Mouse (Mus musculus) mouse trophoblast stem cell (cell line): ENCODE measurements around the gene Rab3b.

Source experiments
- in situ Hi-C, 2 experiments: fragments of 300-500 bp; cut with MseI, MboI; formaldehyde crosslinking; loops; 2 replicates in 1 of 2; 3 replicates in 1 of 2; pipeline ENCODE4 v1.15.1; 2025

Gene Rab3b

GRCm38 (mm10) chr4:108950201-108950600 is 71.3 kb downstream of the Rab3b start:
- in situ Hi-C loops, result no loop called here

DNA sequence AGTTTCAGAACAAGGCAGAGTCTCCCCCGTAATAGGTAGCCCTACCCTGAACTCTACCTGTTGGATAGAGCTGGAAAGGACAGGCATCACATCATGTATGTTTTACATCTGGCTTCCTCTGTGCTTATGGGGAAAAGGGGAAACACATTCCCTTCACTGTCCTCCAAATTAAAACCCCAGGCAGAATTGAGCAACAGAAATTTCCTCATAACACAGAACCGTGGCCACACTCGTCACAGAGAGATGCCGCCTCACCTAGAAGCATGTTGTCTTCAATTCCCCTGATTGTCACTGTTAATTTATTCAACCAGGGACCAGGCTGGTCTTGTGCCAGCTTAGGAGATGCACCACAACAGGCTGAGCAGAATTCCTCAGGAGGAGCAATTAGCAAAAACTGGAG is 72.8 kb downstream of the Rab3b start:
- in situ Hi-C loops, result no loop called here

GRCm38 (mm10) chr4:108959696-108960095 is 80.8 kb downstream of the Rab3b start:
- in situ Hi-C loops, result no loop called here

DNA sequence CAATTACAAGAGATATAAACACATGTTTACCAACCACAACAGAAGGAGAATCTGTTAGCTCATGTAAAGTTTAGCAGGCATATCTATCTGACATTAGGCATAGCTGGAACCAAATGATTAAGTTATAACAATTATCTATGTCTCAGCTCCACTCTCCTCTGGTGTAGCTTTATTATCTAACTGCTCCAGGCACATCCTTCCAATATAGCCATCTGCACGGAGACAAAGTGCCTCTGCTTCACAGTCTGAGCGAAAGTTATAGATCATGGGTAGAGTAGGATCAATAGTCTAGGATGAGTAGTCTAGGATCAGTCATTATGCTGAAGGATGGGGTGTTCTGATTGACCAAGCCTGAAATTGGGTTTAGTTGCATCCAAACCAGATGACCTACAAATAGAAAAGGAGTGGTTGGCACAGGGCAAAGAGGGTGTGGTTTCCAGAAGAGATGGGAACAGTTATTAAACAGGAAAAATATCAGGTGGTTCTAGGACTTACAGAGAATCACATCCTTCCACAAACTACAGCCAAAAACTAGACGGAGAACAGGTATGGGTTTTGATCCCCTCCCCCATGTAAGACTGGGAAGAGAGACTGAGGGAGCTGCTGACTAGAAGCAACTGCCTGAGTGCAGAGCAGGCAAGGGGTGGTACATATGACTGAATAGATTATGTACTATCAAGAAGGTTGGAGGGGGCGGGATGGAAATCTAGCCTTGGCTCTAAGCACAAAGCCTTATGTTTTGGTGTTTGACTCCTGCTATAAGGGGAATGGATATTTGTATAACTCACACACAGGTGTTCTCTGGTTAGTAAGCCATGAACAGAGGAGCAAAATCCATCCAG is 82.0 kb downstream of the Rab3b start:
- in situ Hi-C loops, result no loop called here

GRCm38 (mm10) chr4:108963017-108963416 is 84.2 kb downstream of the Rab3b start:
- in situ Hi-C loops, result no loop called here

- in situ Hi-C loops, result no loop called here
Measured at GRCm38 (mm10) chr4:108969517-108969916, 90.7 kb downstream of the Rab3b start.

DNA sequence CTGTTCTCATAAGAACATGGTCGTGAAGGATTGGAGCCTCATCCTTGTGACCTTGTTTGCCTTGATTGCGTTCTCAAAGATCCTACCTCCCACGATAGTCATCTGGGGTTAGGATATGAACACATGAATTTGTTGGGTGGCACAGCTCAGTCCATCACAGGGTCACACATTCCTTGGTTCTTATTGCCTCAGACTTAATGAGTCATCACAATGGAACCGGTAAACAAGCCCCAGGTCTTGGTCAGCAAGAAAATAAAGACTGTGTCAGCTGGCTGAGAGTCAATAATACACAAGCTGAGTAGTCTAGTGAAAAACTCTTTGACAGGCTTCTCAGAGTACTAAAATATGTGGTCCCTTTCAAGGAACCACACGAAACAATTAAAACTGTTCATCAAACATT is 92.2 kb downstream of the Rab3b start:
- in situ Hi-C loops, result no loop called here

GRCm38 (mm10) chr4:108976458-108977071 is 97.7 kb downstream of the Rab3b start:
- in situ Hi-C loops, result loop anchor here (5.0 kb wide), 1 partner anchor 104 kb away; no protein-coding TSS in a partner anchor

GRCm38 (mm10) chr4:108986833-108987472 is 108.1 kb downstream of the Rab3b start:
- in situ Hi-C loops, result no loop called here

DNA sequence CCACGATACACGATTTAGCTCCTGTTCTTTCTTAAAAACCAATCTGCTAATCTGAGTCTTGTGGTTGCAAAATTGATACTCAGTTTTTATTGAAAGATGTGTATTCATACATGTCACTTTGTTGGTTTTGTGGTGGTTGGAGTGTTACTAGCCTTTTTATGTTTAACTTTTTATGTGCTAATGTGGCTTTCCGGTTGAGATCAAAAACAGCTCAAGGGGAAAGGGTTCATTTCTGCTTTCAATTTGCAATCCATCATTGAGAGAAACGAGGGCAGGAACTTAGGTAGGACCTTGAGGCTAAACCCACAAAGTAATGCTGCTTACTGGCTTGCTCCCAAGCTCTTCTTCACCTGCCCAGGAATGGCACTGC is 108.6 kb downstream of the Rab3b start:
- in situ Hi-C loops, result no loop called here

- in situ Hi-C loops, result no loop called here
Measured at GRCm38 (mm10) chr4:108989430-108989829, 110.6 kb downstream of the Rab3b start.

DNA sequence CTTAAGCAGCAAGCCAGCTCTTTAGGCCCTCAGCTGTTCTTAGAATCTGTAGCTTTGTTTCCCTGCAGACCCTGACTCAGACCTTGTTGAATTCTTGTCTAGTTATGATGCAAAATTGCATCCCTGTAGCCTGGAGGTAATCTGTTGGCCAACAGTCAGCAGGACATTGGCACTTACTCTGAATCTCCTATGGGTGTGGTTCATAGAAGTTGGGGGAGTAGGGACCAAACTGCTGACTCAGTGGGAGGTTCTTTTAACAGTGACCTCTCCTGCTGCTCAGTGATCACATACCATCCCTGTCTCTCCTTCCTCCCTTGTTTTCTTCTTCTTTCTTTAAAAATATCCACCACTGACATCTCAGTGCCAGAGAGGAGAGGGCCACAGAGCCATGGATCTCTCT is 111.2 kb downstream of the Rab3b start:
- in situ Hi-C loops, result no loop called here

GRCm38 (mm10) chr4:108990571-108990970 is 111.7 kb downstream of the Rab3b start:
- in situ Hi-C loops, result no loop called here

GRCm38 (mm10) chr4:108991811-108992210 is 112.9 kb downstream of the Rab3b start:
- in situ Hi-C loops, result no loop called here
